Mouse (Mus musculus): ENCODE data around the gene Cntrob. TPM values are rescaled to one million over a fixed set of nuclear protein-coding genes. Genes with fewer than 3 reads are reported as not detected.
A peak's percentile ranks its signal among the peaks of the same experiment; 100 is the strongest.

Gene Cntrob
- total RNA-seq, 2 experiments from 2014 or later = 4.7 to 6.6 TPM

DNA sequence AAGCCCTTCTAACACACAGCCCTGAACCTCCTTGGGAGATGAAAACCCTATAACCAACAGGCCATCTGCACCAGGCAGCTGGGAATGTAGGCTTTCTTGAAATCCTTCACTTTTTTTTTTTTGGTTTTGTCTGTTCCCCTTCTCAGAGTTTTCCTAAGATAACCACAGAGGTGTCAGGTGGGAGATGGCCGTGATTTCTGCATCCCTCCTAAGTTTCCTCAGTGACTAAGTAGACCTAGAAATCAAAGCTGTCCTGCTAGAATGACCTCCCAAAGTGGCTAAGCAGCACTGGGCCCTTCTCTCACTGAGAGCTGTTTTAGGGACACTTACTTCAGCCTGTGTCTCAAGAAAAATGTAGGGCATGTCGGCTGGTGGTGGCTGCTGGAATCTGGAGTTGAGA lies 25.8 kb downstream of the Cntrob start:
- no peak for DNase-seq

DNA sequence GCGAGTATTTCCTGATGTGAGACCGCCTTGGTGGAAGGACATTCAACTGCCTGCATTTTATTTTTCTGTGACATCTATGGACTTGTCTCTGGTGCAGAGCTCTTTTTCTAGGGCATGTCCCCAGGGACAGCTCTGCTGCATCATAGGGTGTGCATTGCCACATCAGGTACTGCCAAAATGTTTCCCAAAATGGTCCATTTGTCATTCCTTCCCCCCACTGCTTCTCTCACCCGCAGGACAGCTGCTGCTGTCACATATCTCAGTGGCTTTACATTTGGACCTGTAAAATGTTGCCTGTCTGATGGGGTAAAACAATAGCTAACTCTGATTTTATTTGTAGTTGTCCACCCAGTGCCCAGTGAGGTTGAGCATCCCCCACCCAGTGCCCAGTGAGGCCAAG lies 28.3 kb downstream of the Cntrob start:
- DNase-seq = no peak

DNA sequence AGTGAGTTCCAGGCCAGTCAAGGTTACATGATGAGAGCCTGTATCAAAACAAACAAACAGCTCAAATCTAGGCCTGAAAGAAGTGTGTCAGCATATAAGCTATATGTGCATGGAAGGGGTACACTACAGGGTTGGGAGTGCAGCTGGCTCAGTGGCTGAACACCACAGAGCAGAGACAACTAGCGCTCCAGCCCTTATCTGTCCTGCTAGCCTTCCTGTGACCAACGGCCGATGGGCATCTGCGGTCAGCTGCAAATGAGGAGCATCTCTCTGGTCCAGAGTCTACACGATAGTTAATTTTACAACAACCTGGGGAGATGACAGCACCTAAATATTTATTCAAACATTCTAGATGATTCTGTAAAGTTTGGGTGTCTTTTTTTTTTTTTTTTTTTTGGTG lies 32.5 kb downstream of the Cntrob start:
- no peak for DNase-seq

DNA sequence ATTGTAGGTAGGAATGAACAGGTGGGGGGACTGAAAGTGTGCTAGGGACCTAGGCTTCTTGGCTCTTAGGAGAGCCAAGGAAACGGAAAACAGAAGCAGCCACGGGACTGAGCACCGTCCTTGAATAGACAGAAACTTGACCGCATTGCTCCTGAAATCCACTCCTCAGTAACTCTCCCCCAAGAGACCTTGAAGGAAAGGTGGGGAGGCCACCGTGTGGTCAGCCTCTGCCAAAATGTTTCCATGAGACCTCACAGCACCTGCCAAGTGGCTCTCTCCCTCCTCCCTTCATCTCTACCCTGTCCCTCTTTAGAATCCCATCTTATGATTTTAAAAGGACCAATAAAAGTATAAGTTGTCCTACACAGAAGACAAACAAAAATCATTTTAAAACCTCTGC lies 46.3 kb downstream of the Cntrob start:
- DNase-seq = no peak

DNA sequence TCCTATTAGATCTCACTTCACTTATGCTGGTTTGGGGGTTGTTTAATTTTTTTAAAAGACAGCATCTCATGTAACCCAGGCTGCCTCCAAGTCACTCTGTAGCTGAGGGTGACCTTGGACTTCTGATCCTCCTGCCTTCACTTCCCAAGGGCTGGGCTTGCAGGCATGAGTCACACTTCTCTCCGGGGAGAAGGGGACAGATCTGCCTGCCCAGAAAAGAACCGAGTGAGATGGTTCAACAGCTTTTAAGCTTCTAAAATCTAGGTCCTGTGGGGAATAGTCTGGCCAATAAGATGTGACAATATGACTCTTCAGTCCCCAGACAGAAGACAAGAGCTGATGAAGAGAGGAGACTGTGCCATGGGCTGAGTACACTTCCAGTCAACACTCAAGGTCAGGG lies 47.5 kb downstream of the Cntrob start:
- DNase-seq = no peak

DNA sequence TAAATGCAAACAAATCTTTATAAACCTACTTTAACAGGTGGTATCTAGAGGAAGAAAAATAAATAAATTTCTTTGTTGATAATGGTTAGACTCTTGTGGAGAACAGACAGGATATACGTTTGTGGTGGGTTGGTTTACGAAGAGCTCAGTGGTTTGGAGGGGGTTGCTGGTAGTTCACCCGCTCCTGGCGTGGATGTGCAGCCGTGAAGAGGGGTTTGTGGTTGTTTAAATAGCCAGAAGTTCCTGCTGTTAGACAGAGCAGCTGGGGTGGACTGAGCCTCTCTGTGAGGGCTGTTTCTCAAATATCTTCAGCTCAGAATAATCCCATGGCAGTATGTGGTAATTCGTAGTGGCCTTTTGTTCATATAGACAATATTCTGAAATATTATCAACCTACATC lies 47.9 kb downstream of the Cntrob start:
- no peak for DNase-seq

DNA sequence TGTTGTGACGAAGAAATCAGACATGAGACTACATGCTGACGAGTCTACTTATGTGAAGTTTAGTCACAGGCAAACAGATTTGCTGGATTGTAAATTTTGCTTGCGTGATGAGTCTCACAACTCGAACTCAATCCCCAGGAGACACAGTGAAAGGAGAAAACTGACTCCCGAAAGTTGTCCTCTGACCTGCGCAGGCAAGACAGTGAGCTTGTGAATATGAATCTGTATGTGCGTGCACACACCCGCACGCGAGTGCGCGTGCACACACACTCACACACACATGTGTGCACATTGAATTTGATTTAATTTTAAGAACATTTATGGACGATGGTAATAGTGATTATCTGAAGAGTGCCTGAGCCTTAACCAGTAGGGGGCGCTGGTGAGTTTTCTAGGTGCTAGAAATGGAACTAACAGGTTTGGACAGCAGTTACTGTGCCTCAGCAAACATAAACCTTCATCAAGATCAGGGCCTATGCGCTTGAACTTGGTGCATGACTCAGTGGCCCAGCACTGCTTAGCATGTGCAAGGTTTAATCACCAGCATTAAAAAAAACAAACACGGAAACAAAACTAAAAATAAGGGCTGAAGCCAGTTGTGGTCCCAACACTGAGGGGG lies 51.3 kb downstream of the Cntrob start:
- DNase-seq = peak; percentile 90

DNA sequence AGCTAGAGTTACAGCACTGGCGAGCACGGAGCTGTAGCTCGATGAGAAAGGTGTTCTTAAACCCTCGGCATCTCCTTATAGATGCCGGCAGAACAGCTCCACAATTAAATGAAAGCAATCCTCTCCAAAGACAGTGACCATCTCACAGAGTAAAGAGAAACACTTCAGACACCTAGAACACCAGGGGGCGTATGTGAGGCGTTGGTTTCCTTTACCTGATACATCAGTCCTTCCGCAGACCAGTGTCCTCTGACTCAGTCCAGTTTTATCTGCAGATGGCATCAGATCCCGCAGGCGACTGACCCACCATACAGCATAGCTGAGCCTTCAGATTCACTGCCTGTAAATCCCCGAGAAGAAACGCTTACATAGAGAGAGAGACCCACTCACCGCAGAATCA lies 54.0 kb downstream of the Cntrob start:
- peak; percentile 78 for DNase-seq

DNA sequence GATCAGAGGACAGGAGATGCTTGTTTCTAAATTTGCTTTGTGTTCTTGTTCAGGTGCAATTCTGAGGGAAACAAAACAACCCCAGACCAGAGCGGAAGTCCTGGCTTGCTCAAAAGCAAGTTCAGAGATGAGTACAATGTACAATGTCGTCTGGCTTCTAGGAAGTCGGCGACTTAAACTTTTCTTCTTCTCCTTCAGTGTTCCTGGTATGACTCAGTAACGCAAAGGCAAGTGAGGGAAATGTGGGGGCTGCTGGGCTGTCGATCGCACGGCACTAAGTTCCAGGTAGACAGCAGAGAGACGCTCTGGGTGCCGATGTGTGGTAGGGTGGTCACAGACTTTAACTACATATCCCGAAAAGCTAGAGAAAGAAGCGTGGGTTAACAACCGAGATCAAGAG lies 55.5 kb downstream of the Cntrob start:
- DNase-seq = no peak

DNA sequence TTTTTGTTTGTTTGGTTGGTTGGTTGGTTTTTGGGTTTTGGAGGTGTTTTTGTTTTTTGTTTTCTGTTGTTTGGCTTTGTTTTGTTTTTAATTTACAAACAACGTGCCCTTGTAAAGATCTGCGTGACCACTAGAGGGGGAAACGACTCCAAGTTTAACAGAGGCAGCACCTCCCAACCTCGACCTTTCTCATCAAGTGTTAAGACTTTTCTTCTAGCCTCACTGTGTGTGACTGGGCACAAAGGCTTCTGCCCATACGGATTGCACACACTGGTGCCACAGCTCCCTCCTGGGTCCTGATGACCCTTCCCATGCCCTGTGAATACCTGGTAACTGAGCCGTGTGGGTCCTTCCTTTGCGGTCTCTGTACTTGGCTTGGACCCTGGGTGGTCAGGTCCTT lies 56.2 kb downstream of the Cntrob start:
- DNase-seq = no peak

DNA sequence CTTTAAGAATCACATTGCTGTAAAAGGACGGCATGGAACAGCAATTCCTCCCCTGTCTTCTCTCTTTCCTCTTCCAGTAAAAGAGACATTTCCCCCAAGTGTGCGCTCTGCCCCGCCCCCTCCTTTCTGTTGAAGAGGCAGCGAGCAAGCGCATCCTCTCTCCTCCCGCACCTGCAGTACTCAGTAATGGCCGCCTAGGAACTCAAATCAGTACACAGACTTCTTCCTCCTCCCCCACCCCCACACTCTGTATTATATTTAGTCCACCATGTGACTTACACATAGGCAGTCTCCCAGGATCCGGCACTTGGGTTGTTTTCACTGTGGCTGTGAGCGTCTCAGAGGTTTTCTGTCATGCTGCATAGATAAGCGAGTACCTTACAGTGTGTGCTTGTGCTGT lies 57.3 kb downstream of the Cntrob start:
- DNase-seq = peak; percentile 35

DNA sequence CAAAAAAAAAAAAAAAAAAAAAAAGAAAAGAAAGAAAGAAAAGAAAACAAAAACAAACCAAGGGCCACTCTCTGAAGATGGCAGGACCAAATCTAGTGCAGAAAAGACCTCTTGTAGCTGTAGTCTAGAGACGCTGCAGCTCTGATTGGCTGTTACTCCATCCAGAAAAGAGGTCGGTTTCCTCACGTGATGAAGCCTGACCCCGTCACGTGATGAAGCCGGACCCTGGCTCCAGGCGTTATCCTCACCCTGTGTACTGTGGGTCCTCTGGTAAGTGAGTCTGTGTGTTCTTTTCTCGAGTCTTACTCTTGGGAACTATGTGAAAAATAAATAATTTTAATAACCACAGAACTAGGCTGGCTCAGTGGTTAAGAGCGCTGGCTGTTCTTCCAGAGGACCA lies 58.2 kb downstream of the Cntrob start:
- no peak for DNase-seq

DNA sequence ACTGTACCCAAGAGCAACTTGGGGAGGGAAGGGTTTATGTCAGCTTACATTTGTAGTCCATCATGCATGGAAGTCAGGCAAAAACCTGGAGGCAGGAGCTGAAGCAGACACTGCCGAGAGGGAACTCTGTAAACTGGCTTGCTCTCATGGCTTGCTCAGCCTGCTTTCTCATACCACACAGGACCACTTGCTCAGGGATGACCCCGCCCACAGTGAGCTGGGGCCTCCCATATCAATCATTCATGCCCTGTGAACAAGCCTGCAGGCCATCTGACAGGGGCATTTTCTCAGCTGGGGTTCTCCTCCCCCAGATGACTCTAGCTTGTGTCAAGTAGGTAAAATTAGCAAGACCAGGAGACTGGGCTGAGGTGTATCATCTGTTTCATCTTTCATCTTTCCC lies 59.3 kb downstream of the Cntrob start:
- DNase-seq = no peak

DNA sequence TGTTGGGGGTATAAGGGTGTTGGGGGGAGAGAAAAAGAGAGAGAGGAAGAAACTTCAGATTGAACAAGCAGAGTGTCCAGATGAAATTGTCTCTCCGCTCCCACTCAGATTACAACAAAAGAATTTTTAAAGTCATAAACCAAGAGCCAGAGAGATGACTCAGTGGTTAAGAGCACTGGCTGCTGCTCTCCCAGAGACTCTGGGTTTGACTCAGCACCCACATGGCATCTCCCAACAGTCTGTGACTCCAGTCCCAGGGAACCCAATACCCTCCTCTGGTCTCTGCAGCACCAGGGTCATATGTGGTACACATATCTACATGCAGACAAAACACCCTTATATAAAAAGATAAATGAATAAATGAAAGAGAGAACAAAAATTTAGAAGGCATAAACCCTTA lies 63.5 kb downstream of the Cntrob start:
- DNase-seq = no peak

DNA sequence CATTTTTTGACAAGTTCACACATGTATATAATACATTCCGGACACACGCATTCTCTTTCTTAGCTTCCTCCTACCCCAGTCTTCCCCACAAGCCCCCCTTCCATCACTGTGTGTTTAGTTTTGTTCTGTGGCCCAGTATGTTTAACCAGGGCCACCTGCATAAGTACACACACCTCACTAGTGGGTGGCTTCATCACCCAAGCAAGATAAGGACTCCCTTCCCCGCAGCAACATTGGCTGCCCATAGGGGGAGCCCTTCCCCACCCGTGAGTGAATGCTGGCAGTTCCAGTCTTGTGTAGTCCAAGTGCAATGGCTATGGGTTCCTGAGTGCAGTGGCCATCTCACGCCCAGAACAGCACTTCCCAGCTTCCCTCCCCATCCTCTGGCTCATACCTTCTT lies 65.3 kb downstream of the Cntrob start:
- peak; percentile 45 for DNase-seq

DNA sequence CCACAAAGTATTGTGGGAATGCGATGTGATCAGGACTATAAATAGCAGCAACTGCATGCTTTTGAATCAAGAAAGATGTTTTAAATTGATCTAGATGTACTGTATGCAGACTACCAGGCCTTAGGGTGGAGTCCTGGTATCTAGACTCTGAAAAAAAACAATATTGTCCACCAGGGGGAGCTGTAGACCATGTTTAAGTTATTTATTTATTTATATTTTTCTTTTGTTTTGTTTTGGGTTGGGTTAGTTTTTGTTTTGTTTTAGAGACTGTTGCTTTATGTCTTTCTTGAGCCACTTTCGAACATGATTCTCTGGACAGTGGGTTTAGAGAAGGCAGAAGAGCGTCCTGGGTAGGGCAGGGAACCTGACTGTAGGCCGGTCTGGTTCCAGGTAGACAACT lies 65.8 kb downstream of the Cntrob start:
- DNase-seq = no peak

DNA sequence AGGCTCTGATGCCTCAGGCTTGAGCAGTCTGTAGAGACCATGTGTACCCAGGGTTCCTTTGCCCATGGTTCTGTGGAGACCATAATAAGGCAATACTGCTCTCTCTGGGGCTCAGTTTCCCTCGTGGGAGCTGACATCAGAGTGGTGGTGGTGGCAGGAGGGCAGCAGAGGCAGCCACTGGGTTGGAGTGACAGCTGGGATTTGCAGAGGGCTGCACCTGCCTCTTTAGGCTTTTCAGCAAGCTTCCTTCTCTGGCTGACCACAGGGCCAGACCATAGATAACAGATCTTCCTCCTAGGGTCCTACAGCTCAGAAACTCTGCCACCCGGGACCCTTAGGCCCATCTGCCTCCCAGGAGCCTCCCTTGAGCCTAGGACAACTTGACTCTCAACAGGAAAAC lies 66.5 kb downstream of the Cntrob start:
- no peak for DNase-seq

DNA sequence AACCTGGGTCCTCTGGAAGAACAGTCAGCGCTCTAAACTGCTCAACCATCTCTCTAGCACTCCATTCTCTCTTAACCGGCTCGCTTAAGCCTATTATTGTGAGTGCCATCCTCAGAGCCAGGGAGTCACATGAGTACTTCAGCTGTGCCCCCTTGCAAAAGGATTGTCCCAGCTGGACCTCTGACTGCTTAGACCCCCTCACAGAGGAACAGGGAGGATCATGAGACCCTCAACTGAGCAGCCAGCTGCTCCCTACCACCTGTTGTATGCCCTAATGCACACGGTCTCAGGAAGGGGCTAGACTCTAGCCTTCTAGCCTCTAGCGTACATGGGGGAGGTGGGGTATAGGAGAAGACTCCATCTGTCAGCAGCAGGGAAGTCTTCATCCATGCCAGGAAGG lies 68.8 kb downstream of the Cntrob start:
- no peak for DNase-seq

DNA sequence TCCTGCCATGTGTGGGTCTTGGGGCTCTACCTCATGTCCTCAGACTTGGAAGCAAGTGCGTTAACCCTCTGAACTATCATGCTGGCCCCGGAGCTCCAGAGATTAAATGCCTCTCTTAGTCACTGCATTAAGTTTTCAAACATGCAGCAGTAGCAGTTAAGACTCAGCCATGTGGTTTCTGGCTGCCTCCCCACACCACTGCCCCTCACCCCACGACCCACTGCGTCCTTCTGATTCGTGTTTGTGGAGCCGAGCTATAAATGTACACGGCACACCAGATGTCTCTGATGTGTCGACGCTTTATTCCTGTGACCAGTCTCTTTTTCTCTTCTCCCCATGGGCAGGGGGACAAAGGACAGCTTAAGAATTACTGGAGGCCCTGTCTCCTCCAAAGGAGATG lies 70.4 kb downstream of the Cntrob start:
- no peak for DNase-seq

DNA sequence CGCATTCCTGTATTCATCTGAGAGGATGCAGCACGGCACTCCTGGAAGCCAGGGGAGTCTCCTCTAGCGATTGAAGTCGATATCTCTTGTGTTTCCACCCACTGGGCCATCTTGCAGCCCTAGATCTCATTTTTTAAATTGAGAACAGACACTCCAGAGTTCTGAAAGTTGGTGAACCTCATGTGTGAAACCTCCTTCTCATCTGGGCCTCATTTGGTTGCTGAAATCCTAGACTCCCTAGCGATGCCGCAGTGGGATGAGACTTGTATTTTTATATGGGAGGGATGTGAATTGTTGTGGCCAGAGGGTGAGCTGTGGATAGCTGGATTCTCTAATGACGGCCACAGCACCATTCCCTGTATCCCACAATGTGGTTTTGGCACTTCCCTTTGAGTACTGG lies 71.6 kb downstream of the Cntrob start:
- DNase-seq = no peak

DNA sequence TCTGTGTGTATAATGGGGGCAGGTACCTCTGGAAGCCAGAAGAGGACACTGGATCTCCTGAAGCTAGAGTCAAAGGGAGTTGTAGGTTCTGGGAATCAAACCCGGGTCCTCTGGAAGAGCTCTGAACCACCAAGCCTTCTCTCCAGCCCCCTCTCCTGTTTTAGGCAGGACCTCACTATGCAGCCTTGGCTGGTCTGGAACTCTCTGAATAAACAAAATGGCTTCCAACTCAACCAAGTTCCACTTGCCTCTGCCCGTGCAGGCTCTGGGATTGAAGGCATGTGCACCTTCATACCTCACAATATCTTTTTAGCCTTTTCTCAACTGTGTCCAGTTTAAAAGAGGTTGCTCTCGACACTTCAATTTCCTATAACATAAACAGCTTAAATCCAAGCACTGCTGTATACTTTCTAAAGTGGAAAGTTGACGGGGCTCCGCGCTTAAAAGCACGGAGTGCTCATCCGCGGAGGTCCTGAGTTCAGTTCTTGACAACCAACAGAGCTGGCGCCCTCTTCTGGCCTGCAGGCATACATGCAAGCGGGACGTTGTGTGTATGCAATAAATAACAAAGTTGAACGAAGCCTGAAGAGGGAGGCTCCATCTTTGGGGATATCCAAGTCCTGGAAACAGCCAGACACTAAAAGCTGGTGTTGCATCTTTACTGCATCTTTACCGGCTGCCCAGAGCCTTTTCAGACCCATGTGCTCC lies 72.3 kb downstream of the Cntrob start:
- DNase-seq = no peak

DNA sequence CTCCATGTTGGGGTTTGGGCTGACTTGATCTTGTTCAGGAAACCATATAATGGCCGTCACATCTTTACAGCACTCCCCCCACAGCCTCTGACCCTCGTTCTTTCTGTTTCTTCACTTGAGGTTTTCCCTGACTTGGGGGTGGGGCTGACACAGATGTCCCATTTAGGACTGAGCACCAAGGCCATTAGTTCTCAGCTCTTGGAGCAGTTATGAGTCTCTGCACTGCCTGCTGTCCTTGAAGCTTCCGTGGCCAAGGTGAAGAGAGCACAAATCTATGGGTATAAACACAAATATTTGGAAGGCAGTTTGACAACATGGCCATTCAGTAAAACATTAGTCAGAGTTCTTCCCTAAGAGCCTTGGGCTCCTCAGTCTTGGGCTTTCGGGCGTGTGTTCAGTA lies 73.5 kb downstream of the Cntrob start:
- no peak for DNase-seq
